Mouse (Mus musculus): ENCODE data around the gene Iqsec1. TPM values are rescaled to one million over a fixed set of nuclear protein-coding genes. Genes with fewer than 3 reads are reported as not detected.

Gene Iqsec1
- total and polyA plus RNA-seq, 2 experiments: 8.9 to 69.3 TPM

DNA sequence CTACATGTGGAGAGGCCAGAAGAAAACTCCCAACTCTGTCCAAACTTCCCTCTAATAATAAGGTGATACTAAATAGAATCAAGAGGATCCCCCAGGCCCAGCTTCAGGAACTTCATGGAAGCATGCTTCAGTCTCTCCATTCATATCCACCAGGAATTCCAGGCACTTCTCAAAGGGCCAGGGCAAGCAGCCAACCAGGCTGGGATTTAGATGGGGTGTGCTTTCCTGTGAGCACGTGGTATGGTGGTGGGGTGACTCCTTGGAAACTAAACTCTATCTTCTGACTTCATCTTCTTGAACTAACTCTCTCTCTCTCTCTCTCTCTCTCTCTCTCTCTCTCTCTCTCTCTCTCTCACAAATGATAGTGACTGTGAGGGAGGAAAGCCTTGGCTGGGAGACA lies 270.8 kb downstream of the Iqsec1 start:
- no peak for DNase-seq (ENCODE audit: extremely low read depth, low read depth, low spot score)
- Histone ChIP-seq H3K27ac (replicated peaks; ENCODE audit: insufficient read depth, low read depth, low read length) (no peak overlapping the region), H3K4me3 (ENCODE audit: insufficient read depth, low read depth, low read length) (no peak overlapping the region), H3K4me1 (ENCODE audit: control insufficient read depth, insufficient read depth, low read length) (peaks cover 24% of the 10 kb centered on the region), H3K9ac (ENCODE audit: low read depth, low read length) (no peak overlapping the region), H3K36me3 (ENCODE audit: control insufficient read depth, insufficient read depth, low read length) (no peaks in the 10 kb centered on the region), H3K79me2 (ENCODE audit: control insufficient read depth, insufficient read depth, low read length) (peaks cover 15% of the 10 kb centered on the region; the same call in 1 of the 2 replicates), H3K27me3 (ENCODE audit: control insufficient read depth, insufficient read depth, low read length) (no peaks in the 10 kb centered on the region)
- TF ChIP-seq POLR2A (IDR thresholded peaks at IDR 0.05; ENCODE audit: extremely low read depth, insufficient read depth, low read length) (no peak), CTCF (IDR thresholded peaks at IDR 0.05; ENCODE audit: low read depth, low read length) (no peak)
- WGBS: 54% methylated on average over 1 of the region's 1 CpGs

DNA sequence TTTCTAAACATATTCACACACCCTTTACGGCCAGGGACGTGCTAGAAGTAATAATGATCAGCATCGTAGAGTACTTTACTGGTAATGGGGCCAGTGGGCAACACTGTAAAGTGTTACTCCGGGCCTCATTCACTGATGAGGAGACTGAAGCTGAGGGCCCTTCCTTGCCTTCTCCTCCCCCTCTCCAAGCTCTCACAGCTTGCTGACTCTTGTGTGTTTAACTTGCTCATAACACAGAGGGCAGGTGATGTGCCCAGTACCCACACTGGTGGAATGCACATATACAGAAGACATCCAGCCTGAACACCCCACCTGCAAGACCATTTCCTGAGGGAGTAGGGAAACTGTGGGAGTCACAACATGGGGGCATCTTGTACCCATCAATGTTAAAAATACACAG lies 271.6 kb downstream of the Iqsec1 start:
- Histone ChIP-seq H3K4me3 (ENCODE audit: insufficient read depth, low read depth, low read length) (no peak overlapping the region), H3K27ac (replicated peaks; ENCODE audit: insufficient read depth, low read depth, low read length) (0 out of 2 replicates have a peak overlapping the region, but pooled peaks have one; percentile 3), H3K4me1 (ENCODE audit: control insufficient read depth, insufficient read depth, low read length) (peaks cover 32% of the 10 kb centered on the region), H3K9ac (ENCODE audit: low read depth, low read length) (no peak overlapping the region), H3K79me2 (ENCODE audit: control insufficient read depth, insufficient read depth, low read length) (peaks cover 15% of the 10 kb centered on the region; the same call in 1 of the 2 replicates), H3K36me3 (ENCODE audit: control insufficient read depth, insufficient read depth, low read length) (no peaks in the 10 kb centered on the region), H3K27me3 (ENCODE audit: control insufficient read depth, insufficient read depth, low read length) (no peaks in the 10 kb centered on the region)
- WGBS: 62% methylated on average over 4 of the region's 4 CpGs
- TF ChIP-seq CTCF (IDR thresholded peaks at IDR 0.05; ENCODE audit: low read depth, low read length) (no peak), POLR2A (IDR thresholded peaks at IDR 0.05; ENCODE audit: extremely low read depth, insufficient read depth, low read length) (no peak)
- no peak for DNase-seq (ENCODE audit: extremely low read depth, low read depth, low spot score)

DNA sequence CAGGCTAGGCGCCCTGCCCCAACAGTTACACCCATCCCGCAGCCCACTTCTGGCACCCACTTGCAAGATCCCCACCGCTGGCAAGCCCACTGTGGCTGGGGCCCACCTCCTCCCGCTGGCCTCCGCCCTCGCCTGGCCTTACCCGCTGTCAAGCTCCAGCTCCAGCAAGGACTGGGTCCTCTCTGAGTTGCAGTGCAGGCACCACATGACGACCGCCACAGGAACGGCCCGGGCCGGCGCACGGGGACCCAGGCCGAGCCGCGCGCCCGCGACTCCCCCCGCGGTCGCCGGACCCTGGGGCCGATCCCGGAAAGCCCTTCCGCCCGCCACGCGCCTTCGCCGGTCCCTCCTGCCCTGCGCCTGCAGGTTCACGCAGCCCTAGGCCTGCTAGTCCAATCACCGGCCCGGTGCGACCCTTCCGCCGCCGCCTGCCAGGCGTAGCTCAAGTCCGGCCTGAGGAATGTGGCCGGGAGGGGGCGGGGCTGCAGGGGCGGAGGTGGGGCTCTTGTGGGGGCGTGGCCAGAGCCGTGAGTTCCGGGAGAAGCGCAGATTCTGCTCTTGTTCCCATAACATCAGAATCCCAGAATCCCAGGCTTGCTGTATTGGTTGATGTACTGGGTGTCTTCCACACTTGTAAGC lies 272.3 kb downstream of the Iqsec1 start:
- DNase-seq (ENCODE audit: extremely low read depth, low read depth, low spot score): peak; percentile 68
- Histone ChIP-seq H3K4me3 (ENCODE audit: insufficient read depth, low read depth, low read length) (peak overlapping the region; percentile 79), H3K27ac (replicated peaks; ENCODE audit: insufficient read depth, low read depth, low read length) (peak overlapping the region; percentile 84), H3K4me1 (ENCODE audit: control insufficient read depth, insufficient read depth, low read length) (peaks cover 37% of the 10 kb centered on the region), H3K9ac (ENCODE audit: low read depth, low read length) (peak overlapping the region; percentile 97), H3K79me2 (ENCODE audit: control insufficient read depth, insufficient read depth, low read length) (peaks cover 19% of the 10 kb centered on the region; the same call in 1 of the 2 replicates), H3K36me3 (ENCODE audit: control insufficient read depth, insufficient read depth, low read length) (no peaks in the 10 kb centered on the region), H3K27me3 (ENCODE audit: control insufficient read depth, insufficient read depth, low read length) (no peaks in the 10 kb centered on the region)
- peak; percentile 56; the same call in 1 of the 2 replicates for TF ChIP-seq POLR2A (IDR thresholded peaks at IDR 0.05; ENCODE audit: extremely low read depth, insufficient read depth, low read length)
- no peak for TF ChIP-seq CTCF (IDR thresholded peaks at IDR 0.05; ENCODE audit: low read depth, low read length)
- under 1% methylated on average over 49 of the region's 49 CpGs for WGBS

DNA sequence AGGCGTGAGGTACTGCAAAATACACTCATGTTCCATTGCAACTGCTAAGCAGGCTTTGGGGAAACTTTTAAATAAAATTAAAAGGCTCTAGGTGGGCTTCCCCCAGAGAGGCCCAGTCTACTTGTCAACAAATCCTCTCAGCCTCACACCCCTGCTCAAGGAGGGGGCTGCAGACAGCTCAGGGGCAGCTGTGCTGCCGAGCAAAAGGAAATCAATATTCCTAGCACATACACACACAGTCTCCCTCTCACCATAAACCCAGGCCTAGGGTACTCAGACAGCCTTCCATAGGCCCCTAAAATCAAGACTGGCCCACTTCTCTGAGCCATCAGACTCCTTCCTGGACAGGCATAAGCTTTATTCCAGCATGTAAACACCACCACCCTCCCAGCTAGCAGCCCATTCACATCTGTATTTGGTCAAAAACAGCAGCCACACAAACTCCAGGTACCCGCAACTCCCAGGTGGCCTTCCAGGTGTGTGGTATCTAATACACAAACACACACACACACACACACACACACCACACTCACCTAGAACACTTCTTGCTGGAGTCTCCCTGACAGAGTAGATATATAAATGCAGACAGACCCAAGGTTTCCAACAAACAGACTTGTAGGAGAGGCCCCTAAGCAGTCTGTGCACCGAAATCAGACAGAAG lies 273.1 kb downstream of the Iqsec1 start:
- TF ChIP-seq POLR2A (IDR thresholded peaks at IDR 0.05; ENCODE audit: extremely low read depth, insufficient read depth, low read length) (no peak), CTCF (IDR thresholded peaks at IDR 0.05; ENCODE audit: low read depth, low read length) (no peak)
- H3K79me2 ChIP-seq (ENCODE audit: control insufficient read depth, insufficient read depth, low read length): peaks cover 27% of the 10 kb centered on the region
- H3K4me1 ChIP-seq (ENCODE audit: control insufficient read depth, insufficient read depth, low read length): peaks cover 39% of the 10 kb centered on the region
- no peaks in the 10 kb centered on the region for H3K36me3 ChIP-seq (ENCODE audit: control insufficient read depth, insufficient read depth, low read length)
- peak overlapping the region; percentile 97 for H3K9ac ChIP-seq (ENCODE audit: low read depth, low read length)
- no peaks in the 10 kb centered on the region for H3K27me3 ChIP-seq (ENCODE audit: control insufficient read depth, insufficient read depth, low read length)
- WGBS: 29% methylated on average over 4 of the region's 4 CpGs
- H3K27ac ChIP-seq (replicated peaks; ENCODE audit: insufficient read depth, low read depth, low read length): peak overlapping the region; percentile 84
- peak overlapping the region; percentile 79 for H3K4me3 ChIP-seq (ENCODE audit: insufficient read depth, low read depth, low read length)
- DNase-seq (ENCODE audit: extremely low read depth, low read depth, low spot score): no peak

DNA sequence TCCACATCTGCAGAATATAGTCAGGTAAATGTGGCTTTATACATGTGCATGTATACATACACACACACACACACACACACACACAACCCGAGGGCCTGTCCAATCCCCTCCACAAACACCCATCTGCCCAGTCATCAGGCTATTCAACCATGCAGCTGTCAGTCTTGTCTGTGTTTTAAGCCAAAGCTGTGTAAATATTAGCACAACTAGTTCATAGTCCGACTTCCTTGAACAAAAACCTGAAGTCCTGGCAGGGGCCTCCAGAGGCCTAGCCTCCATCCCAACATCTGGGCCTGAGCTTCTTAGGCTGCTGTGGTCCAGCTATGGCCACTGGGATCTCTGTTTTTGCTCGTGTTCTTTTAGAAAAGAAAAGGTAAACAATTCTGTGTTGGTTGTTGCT lies 274.8 kb downstream of the Iqsec1 start:
- Histone ChIP-seq H3K79me2 (ENCODE audit: control insufficient read depth, insufficient read depth, low read length) (peaks cover 42% of the 10 kb centered on the region), H3K27ac (replicated peaks; ENCODE audit: insufficient read depth, low read depth, low read length) (peak overlapping the region; percentile 73), H3K27me3 (ENCODE audit: control insufficient read depth, insufficient read depth, low read length) (no peaks in the 10 kb centered on the region), H3K36me3 (ENCODE audit: control insufficient read depth, insufficient read depth, low read length) (no peaks in the 10 kb centered on the region), H3K4me1 (ENCODE audit: control insufficient read depth, insufficient read depth, low read length) (peaks cover 43% of the 10 kb centered on the region), H3K4me3 (ENCODE audit: insufficient read depth, low read depth, low read length) (no peak overlapping the region), H3K9ac (ENCODE audit: low read depth, low read length) (no peak overlapping the region)
- 3% methylated on average over 3 of the region's 3 CpGs for WGBS
- DNase-seq (ENCODE audit: extremely low read depth, low read depth, low spot score): peak; percentile 94
- no peak for TF ChIP-seq POLR2A (IDR thresholded peaks at IDR 0.05; ENCODE audit: extremely low read depth, insufficient read depth, low read length)
- no peak for TF ChIP-seq CTCF (IDR thresholded peaks at IDR 0.05; ENCODE audit: low read depth, low read length)
